Mouse (Mus musculus) liver, postnatal 0 days (tissue): ENCODE measurements around the gene Kcnh4.

Experiments
- CTCF ChIP-seq: sonication (generic); IDR thresholded peaks from 2 replicates; pipeline ENCODE4 v1.5.1; 2016; ENCODE audit warnings: antibody characterized with exemption, low read depth
- EP300 ChIP-seq: IDR thresholded peaks from 2 replicates; pipeline ENCODE4 v1.6.1; 2016; ENCODE audit warnings: antibody characterized with exemption, low read depth, mild to moderate bottlenecking

DNA sequence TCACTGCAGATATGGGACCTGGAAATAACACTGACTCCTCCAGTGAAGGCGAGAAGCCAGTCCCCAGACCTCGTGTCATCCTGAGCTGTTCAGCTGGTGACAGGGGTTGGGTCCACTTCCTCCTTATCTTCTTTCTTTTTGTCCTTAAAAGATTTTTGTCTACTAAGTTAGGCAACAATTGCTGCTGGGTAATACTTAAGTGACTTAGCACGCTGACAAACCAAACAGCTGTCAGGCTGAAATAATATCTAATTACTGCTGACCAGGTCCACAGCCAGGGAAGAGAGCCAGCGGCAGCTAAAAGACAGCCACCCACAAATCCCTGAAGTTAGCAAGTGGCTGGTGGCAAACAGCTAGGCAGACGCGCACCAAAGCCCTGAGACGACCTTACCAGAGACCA is 45.8 kb upstream of the Kcnh4 start:
- no peak for TF ChIP-seq CTCF
- TF ChIP-seq EP300 = no peak
